Mouse (Mus musculus) erythroblast, embryonic 14.5 days (primary cell): ENCODE measurements around the gene Ier5.

ENCODE experiments used
- GATA1 ChIP-seq: IDR thresholded peaks from 2 replicates; pipeline ENCODE4 v1.6.1; 2012; ENCODE audit warnings: low read length, inconsistent platforms, mixed read lengths
- TAL1 ChIP-seq: IDR thresholded peaks from 3 replicates; pipeline ENCODE4 v1.6.1; 2012; ENCODE audit warnings: low read length, inconsistent platforms, mixed read lengths

DNA sequence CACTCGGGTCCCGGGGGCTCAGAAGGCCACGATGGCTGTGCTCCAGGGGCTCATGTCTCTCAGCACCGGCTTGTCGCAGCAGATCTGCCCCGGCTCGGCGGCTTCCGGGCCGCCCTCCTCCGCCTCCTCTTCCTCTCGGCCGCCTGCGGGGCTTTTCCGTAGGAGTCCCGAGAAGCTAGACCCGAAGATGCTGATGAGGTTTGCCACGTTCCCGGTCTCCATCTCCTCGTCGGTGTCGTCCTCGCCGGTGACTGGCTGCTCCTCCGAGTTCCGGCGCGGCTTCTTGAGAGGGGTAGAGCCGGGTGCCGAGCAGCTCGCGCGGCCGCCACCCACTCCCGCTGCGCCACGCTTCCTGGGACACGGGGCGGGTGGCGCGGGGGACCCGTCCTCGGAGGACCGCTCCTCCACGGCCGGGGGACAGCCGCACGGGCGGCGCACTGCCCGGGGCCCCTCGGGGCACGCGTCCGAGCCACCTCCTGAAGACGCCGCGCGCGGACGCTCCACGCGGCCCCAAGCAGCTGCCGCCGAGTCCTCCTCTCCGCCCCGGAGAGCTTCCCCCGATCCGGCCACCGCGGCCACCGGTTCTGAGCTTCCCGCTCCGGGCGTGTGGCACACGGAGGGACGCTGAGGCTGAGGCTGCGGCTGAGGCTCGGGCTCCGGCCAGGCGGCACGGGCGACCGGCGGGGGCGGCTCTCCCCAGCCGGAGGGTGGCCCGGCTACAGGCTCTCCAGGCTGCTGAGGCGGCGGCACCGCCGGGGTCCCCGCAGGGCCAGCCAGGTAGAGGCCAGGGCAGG is 753 bp downstream of the Ier5 start:
- TF ChIP-seq GATA1 = no peak
- no peak for TF ChIP-seq TAL1
